Mouse (Mus musculus): ENCODE results near the gene Trappc1. TPM values are rescaled to one million over a fixed set of nuclear protein-coding genes. Genes with fewer than 3 reads are reported as not detected.

The Trappc1 gene
- total RNA-seq, 2 experiments from 2014 or later: 62.2 to 63.1 TPM

DNA sequence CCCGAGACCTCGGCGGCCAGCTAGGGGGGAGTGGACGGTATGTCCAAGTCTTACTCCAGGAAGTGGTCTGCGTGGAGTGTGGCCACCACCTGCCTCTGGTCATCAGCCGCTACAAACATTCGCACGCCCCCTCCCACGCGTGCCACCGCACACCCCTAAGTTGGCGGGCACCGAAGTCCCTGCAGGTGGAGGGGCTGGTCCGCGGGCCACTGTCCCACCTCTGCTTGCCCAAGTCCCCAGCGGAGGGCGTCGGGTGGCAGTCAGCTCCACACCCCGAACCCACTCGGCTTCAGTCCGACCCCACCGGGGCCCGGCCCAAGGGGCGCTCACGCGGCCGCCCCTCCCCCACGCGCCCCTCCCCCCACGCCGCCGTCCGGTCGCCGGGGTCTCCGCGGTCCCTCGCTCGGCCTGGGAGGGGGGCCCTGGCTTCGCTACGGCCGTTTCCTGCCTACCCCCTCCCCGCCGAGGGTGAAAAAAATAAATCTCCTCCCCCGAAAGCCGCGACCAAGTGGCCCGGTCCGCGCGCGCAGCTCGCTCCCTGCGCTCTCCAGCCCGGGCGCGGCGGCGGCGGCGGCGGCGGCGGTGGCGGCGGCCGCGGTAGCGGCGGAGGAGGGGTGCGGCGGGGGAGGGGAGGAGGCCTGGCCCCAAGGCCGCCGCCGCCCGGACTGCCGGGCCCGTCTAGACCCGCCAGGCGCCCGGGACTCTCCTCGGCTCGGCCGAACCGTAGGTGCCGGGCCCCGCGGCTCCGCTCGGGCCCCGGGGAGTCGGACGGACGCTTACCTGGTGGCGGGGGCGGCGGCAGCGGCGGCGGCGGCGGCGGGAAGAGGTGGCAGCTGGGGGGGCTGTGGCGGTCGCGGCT, 44.8 kb downstream of the Trappc1 start:
- no peak for DNase-seq (ENCODE audit: low spot score in 2 of 2)

DNA sequence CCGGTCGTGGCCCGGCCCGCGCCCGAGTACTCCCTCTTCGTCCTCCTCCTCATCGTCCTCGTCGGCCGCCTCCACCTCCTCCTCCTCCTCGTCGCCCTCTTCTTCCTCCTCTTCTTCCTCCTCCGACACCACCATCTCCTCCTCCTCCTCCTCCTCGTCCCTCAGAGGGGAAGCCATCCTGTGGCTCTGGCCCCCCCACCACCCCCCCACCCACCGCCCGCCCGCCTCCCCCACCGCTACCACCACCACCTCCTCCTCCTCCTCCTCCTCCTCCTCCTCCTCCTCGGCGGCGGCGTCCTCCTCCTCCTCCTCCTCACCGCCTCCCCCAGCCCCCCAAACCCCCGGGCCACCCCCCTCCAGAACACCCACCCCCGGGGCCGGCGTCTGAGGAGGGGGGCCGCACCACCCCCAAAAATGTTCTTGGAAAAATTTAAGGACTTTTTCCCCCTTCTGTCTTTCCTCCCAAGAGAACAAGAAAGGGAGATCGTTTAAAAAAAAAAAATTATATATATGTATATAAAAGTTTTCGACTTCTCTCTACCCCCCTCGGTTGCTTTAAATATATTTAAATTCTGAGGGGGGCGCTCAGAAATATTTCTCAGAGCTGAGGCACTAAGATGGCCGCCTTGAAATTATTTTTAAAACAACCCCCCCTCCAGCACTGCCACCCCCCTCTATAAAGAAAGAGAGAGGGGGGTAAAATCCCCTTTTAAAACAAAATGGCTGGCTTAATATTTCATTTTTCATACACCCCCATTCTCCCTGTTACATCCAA, 45.6 kb downstream of the Trappc1 start, which contains the start of gene Chd3:
Chd3 (minus strand) TSS at position 192 of the 775 bp plus-strand sequence.
- DNase-seq (ENCODE audit: low spot score in 2 of 2): no peak

DNA sequence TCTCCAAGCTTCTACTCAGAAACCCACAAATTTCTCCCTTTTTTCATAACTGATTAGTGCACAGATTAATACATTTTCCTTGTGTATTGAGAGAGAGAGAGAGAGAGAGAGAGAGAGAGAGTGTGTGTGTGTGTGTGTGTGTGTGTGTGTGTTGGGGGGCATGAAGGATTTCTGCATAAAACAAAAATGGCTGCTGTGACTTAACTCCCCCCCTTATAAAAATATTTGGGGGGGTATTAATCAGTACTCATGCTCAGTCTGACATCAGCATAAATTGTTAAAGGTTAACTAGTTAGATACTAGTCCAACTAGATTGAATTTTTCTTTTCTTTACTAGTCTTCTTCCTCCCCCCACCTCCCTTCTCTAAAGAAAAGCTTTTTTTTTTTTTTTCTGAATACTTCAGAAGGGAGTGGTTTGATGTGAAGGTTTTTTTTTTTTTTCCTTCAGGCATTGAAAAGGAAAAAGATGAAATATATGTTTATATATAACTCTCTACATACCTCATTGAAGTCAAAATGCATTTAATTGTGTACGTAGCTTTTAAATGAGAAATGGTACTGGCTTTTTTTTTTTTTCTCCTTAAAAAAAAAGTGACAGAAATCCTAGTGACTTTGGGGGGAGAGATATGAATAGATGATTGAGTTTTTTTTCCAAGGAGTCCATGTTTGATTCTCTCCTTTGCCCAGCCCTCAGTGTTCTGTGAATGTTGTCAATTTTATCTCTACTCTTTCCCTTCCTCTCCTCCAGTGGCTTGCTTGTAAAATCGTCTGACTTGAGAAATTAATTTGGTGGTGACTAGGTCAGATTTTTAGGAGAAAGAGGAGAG, 46.4 kb downstream of the Trappc1 start:
- no peak for DNase-seq (ENCODE audit: low spot score in 2 of 2)

DNA sequence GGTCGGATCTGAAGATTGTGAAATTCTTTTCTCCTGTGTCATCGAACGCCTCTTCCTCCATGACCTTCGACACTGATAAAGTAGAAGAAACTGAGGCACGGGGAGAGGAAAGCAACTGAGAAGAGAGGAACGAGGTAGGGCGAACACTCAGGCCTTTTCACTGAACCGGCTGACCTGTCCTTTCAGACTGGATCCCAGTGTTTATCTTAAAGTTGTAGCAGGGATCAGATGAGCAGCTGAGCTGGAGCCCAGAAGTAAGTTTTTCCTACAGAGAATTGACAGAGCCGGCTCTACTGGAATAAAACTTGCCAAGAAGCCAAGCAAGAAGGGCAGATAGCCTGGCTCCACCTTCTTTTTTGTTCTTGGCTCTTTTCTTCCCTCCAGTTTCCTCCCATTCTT, 47.0 kb downstream of the Trappc1 start:
- DNase-seq (ENCODE audit: low spot score in 2 of 2): no peak

DNA sequence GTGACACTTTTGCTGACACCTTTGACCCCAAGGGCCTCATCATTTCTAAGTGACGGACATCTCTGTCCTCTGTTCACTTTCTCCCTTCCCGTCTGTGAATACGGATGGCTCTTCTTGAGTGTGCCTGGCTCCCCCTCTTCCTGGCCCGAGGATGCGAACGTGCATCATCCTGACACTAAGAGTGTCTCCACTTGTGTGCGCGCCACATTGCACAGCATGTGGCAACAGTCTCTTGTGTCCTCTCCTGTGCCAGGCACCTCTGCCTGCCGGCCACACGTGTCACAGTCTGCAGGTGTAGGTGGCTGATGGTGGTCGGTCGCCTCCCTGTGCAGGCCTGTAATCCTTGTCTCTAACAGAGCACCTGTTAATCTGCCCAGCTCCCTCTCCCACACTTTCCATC, 47.8 kb downstream of the Trappc1 start:
- no peak for DNase-seq (ENCODE audit: low spot score in 2 of 2)

DNA sequence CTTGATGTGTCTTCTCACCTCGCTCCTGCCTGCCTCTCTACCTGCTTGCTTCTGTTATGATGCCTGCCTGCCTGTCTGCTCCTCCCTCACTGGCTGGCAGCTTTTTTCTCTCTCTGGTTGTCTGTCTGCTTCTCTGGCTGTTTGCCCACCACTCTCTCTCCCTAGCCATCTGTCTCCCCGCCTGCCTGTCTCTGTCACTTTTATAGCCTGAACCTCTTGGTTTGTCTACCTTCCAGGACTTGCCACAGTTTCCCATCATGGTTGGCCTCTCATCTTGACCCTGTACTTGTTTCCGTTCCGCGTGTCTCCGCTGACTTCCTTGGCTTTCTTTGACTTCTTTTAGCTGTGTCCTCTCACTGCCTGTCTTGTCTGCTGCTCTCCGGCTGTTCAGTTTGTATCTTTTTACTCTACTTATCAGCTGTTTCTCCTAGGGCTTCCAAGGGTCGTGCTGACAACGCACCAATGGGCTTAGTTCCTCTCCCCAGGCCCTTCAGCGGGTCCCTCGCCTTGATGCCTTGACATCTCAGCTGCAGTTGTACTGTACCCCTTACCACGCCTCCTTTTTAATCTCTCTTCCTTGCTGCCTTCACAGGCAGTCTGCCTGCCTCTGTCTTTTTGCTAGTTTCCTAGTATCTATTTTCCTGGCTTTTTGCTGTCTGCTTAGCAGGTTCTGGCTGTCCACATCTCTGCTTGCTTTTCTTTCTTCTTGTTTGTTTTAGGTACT, 48.4 kb downstream of the Trappc1 start:
- no peak for DNase-seq (ENCODE audit: low spot score in 2 of 2)

DNA sequence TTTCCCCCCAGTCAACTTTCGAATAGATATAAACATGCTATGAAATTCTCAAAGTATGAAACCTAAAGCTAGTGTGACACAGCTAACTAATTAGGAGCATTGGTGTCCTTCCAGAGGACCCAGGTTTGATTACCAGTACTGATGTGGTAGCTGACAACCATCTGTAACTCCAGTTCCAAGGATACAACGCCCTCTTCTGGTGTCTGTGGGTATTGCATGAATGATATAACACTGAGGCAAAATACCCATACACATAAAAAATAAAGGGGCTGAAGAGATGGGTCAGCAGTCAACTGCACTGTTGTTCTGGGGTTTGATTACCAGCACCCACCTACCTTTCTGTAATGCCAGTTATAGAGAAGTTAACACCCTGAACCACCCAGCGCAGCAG, 49.0 kb downstream of the Trappc1 start:
- DNase-seq (ENCODE audit: low spot score in 2 of 2): no peak

DNA sequence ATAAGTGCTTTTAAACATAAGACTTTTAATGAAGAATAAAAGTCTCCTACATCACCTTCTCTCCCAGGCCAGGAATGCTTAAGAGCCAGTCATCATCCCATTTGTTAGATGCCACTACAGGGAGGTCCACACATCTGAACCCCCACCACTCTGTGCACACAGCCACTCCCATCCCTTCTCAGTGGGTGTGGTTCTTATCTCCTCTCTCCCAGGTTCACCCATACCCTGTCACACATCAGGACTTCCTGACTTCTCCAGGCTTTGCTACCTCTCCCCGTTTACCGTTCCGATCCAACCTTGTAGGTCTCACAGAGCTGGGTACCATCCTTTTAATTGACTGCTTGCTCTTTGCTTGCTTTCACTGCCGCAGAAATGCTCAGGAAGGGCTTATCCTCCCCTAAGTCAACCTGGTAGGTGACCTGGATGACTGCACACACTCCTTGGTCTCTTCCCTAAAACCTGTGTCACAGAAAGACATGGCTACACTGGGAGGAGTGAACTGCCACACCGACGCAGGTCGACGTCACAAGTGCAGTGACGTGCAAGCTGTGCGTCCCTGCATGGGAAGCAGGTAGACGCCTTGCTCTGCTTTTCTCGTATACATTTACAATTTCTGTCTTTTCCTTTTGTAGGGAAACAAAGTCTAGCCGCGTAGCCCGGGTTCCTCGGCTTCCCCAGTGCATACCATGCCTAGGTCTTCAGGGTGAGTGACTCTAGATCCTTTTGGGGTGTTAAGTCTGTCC, 49.6 kb downstream of the Trappc1 start:
- DNase-seq (ENCODE audit: low spot score in 2 of 2): no peak

Other genes with a start within 250 kb of the Trappc1 start
- gene Vamp2, start 235.5 kb upstream of the Trappc1 start, total RNA-seq (2021): 10 to 100 TPM; 61.1 to 70.4 TPM
- 10 to 100 TPM; 32.1 to 49.3 TPM for gene Per1, start 228.8 kb upstream of the Trappc1 start, total RNA-seq (2021)
- gene Hes7, start 203.6 kb upstream of the Trappc1 start, total RNA-seq (2021): under 1 TPM; 0.34 to 0.54 TPM
- gene 9130213A22Rik, start 201.4 kb upstream of the Trappc1 start, total RNA-seq (2021): under 1 TPM; 0.29 to 0.56 TPM
- under 1 TPM in 1 of 2 experiments, not detected in 1; 0.23 TPM for gene Aloxe3, start 198.1 kb upstream of the Trappc1 start, total RNA-seq (2021)
- gene Alox12b, start 167.0 kb upstream of the Trappc1 start, total RNA-seq (2021): not detected
- gene Alox8, start 126.1 kb upstream of the Trappc1 start, total RNA-seq (2021): not detected
- not detected for gene Gucy2e, start 86.9 kb upstream of the Trappc1 start, total RNA-seq (2021)
- 10 to 100 TPM; 12.0 to 12.9 TPM for gene Cntrob, start 205 bp upstream of the Trappc1 start, total RNA-seq (2021)
- under 1 TPM; 0.49 to 0.56 TPM for gene Kcnab3, start 2.3 kb downstream of the Trappc1 start, total RNA-seq (2021)
- gene Rnf227, start 16.5 kb downstream of the Trappc1 start, total RNA-seq (2021): 1 to 10 TPM; 2.8 to 3.1 TPM
- gene Chd3, start 45.4 kb downstream of the Trappc1 start, total RNA-seq (2021): 10 to 100 TPM; 73.0 to 80.8 TPM
- 10 to 100 TPM; 63.8 to 76.3 TPM for gene Naa38, start 71.5 kb downstream of the Trappc1 start, total RNA-seq (2021)
- 10 to 100 TPM; 21.1 to 26.4 TPM for gene Cyb5d1, start 71.7 kb downstream of the Trappc1 start, total RNA-seq (2021)
- 10 to 100 TPM; 16.9 to 17.4 TPM for gene Tmem88, start 74.3 kb downstream of the Trappc1 start, total RNA-seq (2021)
- 10 to 100 TPM; 51.2 to 59.4 TPM for gene Kdm6b, start 89.7 kb downstream of the Trappc1 start, total RNA-seq (2021)
- under 1 TPM; 0.47 to 0.93 TPM for gene Dnah2, start 225.1 kb downstream of the Trappc1 start, total RNA-seq (2021)
- gene Efnb3, start 236.2 kb downstream of the Trappc1 start, total RNA-seq (2021): 1 to 10 TPM; 1.9 to 2.7 TPM

Measured in gastrocnemius, postnatal 4 days (tissue).